Mouse (Mus musculus) hindbrain, embryonic 12.5 days (tissue): ENCODE results near the gene Zfp503. TPM values are rescaled to one million over a fixed set of nuclear protein-coding genes. Genes with fewer than 3 reads are reported as not detected.

Experiments used
- ATAC-seq: fragments of 200-750 bp; cut with Nextera tagmentation; 2 replicates; pipeline ENCODE4 v1.8.0; 2017; ENCODE audit warnings: moderate TSS enrichment; ENCODE audit not compliant: low FRiP score
- H3K27ac ChIP-seq: fragments of 300-500 bp; sonication (generic); 2 replicates; pipeline ENCODE4 v1.5.1; 2016; ENCODE audit warnings: mild to moderate bottlenecking
- H3K27me3 ChIP-seq: fragments of 300-500 bp; sonication (generic); 2 replicates; pipeline ENCODE4 v1.6.1; 2016; ENCODE audit warnings: mild to moderate bottlenecking
- H3K36me3 ChIP-seq: fragments of 300-500 bp; sonication (generic); 2 replicates; pipeline ENCODE4 v1.6.1; 2016; ENCODE audit warnings: mild to moderate bottlenecking
- H3K4me1 ChIP-seq: fragments of 300-500 bp; sonication (generic); 2 replicates; pipeline ENCODE4 v1.6.1; 2016
- H3K4me2 ChIP-seq: fragments of 300-500 bp; sonication (generic); replicated peaks from 2 replicates; pipeline ENCODE4 v1.6.1; 2016; ENCODE audit warnings: mild to moderate bottlenecking
- H3K4me3 ChIP-seq: fragments of 300-500 bp; sonication (generic); 2 replicates; pipeline ENCODE4 v1.5.1; 2016; ENCODE audit warnings: mild to moderate bottlenecking
- H3K9ac ChIP-seq: fragments of 300-500 bp; sonication (generic); 2 replicates; pipeline ENCODE4 v1.6.1; 2016; ENCODE audit warnings: mild to moderate bottlenecking, moderate library complexity
- H3K9me3 ChIP-seq: fragments of 300-500 bp; sonication (generic); replicated peaks from 2 replicates; pipeline ENCODE4 v1.6.1; 2016; ENCODE audit warnings: mild to moderate bottlenecking
- WGBS: fragments of 180-500 bp; shearing (Covaris S2); methylation state at CpG from one replicate; pipeline ENCODE4 v1.1.7; 2016; 5-methylcytosine and 5-hydroxymethylcytosine counted together
- polyA plus RNA-seq: library from polyadenylated mRNA; unstranded; fragments of >200 nt; fragmentation: Nextera tagmentation; extraction: Ambion mirVana; gene quantifications from 2 replicates; pipeline ENCODE4 v1.2.1, GENCODE M21; 2016

Gene Zfp503
- polyA plus RNA-seq, 1 experiment from 2014 or later, result 39.0 TPM

DNA sequence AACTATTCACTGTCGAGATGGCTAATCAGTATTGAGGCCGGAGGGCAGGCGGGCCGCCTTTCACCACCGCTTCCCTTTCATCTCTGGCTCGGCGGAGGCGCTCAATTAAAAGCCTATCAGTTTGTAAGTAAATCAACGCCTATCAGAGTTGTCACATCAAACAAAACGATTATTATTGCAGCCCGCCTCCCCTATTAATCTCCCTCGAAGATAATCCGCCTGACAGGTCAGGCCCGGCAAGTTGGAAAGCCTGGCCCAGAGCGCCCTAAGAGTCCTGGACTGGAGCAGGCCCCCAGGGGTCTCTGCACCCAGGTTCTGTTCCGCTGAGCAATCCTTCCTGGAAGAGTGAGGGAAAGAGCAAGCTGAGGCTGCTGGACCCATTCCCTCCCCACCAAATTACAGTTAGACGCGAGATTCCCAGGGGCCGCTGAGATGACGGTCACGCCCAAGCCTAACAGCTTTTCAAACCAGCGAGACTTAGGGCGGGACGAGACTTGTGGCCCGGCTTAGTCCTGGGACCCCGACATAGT lies 1.9 kb upstream of the Zfp503 start:
- Histone ChIP-seq H3K4me1 (peaks cover 53% of the 10 kb centered on the region), H3K36me3 (no peaks in the 10 kb centered on the region), H3K4me3 (peak overlapping the region; percentile 83), H3K27me3 (peaks cover 38% of the 10 kb centered on the region), H3K27ac (peak overlapping the region; percentile 55), H3K9me3 (no peaks in the 10 kb centered on the region), H3K4me2 (peak overlapping the region; percentile 76), H3K9ac (0 out of 2 replicates have a peak overlapping the region, but pooled peaks have one; percentile 9)
- 1% methylated on average over 26 of the region's 26 CpGs for WGBS
- no peak for ATAC-seq

DNA sequence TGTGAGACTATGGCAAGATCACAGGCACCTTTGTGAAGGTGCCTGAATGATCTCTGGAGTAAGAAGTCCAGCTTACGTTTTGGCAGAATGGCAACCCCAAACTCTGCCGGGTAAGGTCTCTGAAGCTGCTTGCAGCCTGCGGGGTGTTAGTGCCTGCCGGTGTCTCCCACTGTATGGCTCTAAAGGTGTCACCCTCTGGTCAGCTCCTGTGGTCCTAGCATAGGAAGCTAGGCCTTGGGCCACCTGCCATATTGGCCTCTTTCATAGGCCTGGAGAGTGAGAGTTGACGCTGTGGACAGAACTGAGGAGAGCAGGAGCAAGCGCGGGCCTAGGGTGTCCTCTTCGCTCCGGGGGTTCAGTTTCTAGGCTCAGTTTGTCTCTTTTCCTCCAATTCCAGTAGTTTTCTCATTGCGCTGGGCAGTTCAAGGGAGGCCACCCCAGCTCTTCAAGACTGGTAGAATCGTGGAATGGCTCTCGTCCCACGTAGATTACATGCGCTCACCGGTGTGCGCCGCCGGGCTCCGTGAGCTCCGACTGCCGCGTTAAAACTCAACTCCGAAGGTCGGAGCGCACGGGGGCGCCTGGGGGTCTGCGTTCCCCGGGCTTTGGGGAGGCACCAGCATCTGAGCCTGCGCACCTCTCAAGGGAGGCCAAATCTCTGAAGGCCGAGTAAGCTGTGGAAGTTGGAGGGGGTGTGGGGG lies 1.1 kb upstream of the Zfp503 start:
- Histone ChIP-seq H3K27me3 (peaks cover 38% of the 10 kb centered on the region), H3K9me3 (no peaks in the 10 kb centered on the region), H3K4me1 (peaks cover 52% of the 10 kb centered on the region), H3K27ac (peak overlapping the region; percentile 89), H3K4me3 (peak overlapping the region; percentile 83), H3K36me3 (peaks cover 3% of the 10 kb centered on the region; the same call in 1 of the 2 replicates), H3K9ac (peak overlapping the region; percentile 69), H3K4me2 (peak overlapping the region; percentile 76)
- no peak for ATAC-seq
- WGBS, result under 1% methylated on average over 31 of the region's 31 CpGs

DNA sequence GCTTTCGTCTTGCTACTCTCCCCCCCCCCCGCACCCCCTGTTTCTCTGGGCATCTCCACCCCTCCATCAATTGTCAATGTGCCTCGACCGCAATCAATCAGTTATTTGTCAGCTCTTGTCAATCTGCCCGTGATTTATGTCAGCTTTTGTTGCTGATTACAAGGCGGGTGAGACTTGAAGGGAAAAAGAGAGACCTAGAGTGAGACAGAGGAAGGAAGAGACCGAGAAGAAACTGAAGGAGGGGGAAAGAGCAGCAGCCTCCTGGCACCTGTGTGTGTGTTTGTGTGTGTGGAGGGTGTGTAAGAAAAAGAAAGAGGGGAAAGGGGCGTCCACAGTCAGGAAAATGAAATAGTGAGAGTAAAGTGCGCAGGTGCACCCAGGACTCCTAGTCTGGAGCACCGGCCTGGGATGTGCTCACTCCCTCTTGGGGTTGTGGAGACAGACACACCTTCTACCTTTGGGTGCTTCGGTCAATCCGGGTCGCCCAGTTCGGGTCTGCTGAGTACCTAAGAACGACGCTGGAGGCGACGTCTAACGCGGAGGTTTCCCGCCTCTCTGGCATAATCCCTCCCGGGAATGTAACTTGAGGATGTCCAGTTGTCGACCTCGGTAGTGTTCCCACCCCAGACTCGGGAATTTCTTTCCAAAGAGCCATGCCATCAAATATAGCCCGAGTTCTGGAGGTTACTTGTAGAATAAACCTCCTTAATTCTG lies 667 bp downstream of the Zfp503 start:
- Histone ChIP-seq H3K27ac (peak overlapping the region; percentile 89), H3K4me1 (peaks cover 44% of the 10 kb centered on the region), H3K4me2 (peak overlapping the region; percentile 76), H3K9me3 (no peaks in the 10 kb centered on the region), H3K9ac (peak overlapping the region; percentile 69), H3K36me3 (peaks cover 12% of the 10 kb centered on the region), H3K27me3 (peaks cover 40% of the 10 kb centered on the region), H3K4me3 (peak overlapping the region; percentile 83)
- ATAC-seq, result no peak; the same call in 1 of the 2 replicates
- WGBS, result under 1% methylated on average over 26 of the region's 26 CpGs

DNA sequence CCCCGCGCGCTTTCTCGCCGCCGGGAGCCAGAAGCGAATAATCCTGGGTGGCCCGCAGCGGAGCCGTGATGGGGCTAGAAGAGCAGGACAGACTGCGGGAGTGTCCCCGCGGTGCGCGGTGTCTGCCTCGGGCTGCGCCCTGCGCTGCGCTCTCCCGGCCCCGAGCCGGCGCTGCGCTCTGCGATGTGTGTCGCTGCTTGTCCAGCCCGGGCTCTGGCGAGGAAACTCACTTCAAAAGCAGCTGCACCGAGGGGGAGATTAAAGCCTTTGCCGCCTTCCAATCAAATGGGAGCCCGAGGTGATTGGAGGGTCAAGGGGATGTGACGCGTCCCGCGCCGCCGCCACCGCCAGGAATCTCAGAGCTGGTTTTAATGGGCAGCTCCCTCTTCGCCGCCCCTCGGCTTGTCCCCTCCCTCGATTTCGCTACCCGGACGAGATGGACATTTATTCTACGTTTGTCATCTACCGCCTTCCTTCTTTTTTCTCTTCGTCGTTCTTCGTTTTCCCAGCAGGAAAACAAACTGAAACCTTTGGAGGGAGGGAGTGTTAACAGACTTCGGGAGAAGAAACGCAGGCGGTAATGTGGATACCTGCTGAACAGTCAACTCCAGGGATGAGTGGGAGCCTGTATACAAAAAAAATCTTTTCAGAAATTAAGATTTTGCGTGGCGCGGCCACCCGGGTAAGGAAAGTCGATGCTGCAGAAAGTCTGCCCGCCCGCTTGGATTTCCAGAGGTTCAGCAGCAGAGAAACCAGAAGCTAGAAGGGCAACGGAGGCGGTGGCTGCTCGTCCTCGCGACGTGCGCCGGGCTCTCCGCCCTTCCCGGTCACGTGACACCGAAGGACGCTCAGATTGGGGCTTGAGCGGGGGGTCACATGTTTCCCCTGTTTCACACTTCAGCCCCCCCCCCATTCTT lies 1.5 kb downstream of the Zfp503 start:
- Histone ChIP-seq H3K9ac (peak overlapping the region; percentile 97), H3K36me3 (peaks cover 12% of the 10 kb centered on the region), H3K4me3 (peak overlapping the region; percentile 83), H3K27ac (peak overlapping the region; percentile 99), H3K9me3 (no peaks in the 10 kb centered on the region), H3K4me2 (peak overlapping the region; percentile 76), H3K4me1 (peaks cover 44% of the 10 kb centered on the region), H3K27me3 (peaks cover 34% of the 10 kb centered on the region)
- peak; percentile 85 for ATAC-seq
- under 1% methylated on average over 72 of the region's 74 CpGs for WGBS

DNA sequence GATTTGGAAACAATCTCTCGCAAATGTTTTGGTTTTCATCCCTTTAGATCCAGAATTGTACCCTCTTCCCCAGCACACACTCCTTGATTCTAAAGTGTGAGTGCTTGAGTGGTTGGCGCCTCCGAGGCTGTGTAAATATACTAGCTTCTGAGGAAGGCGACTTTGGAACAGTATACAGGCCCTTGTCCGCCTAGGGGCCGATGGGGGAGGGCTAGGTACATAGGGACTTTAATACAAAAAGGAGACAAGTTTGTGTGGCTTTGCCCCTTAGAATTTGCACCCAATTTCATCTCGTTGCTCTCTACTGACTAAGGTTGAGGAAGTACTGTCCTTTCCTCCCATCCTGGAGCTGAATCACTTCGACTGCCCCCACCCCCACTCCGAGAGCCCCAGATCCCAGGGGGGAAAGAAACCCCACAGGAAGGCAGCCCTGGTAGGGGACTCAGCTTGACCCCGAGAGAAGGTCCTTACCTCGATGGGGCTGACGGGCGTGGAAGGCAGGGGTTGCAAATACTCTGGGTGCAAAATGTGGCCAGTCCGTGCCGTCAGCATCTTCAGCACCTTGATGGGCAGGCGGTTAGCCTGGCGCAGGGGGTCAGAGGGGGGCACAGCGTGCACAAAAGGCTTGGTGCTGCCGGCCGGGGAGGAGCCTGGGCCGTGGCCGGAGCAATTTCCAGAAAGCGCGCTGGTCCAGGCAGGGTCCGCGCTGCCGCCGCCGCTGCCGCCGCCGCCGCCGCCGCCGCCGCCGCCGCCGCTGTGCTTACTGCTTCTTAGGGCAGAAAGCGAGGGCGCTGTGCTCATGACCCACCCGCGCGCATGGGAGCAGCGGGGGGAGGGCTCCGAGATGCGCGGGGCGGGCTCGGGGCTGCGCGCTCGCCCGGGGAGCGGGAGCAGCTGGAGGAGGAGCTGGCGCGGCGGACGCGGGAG lies 2.4 kb downstream of the Zfp503 start:
- Histone ChIP-seq H3K27me3 (peaks cover 32% of the 10 kb centered on the region), H3K36me3 (peaks cover 12% of the 10 kb centered on the region)

GRCm38 (mm10) chr14:21985981-21986732 lies 3.2 kb downstream of the Zfp503 start:
- H3K9me3 ChIP-seq, result no peaks in the 10 kb centered on the region
- peaks cover 33% of the 10 kb centered on the region; the same call in 1 of the 2 replicates for H3K27me3 ChIP-seq
- H3K4me1 ChIP-seq, result peaks cover 53% of the 10 kb centered on the region
- peaks cover 12% of the 10 kb centered on the region for H3K36me3 ChIP-seq
- no peak for ATAC-seq
- under 1% methylated on average over 62 of the region's 62 CpGs for WGBS
- peak overlapping the region; percentile 76 for H3K4me2 ChIP-seq
- H3K9ac ChIP-seq, result peak overlapping the region; percentile 97
- peak overlapping the region; percentile 99 for H3K27ac ChIP-seq
- peak overlapping the region; percentile 83 for H3K4me3 ChIP-seq

More for the DNA sequence above, 2.4 kb downstream of the Zfp503 start:
- WGBS, result under 1% methylated on average over 58 of the region's 61 CpGs
- Histone ChIP-seq H3K9ac (peak overlapping the region; percentile 97), H3K9me3 (no peaks in the 10 kb centered on the region), H3K27ac (peak overlapping the region; percentile 99), H3K4me1 (peaks cover 51% of the 10 kb centered on the region), H3K4me2 (peak overlapping the region; percentile 76), H3K4me3 (peak overlapping the region; percentile 83)
- peak; percentile 17 for ATAC-seq

DNA sequence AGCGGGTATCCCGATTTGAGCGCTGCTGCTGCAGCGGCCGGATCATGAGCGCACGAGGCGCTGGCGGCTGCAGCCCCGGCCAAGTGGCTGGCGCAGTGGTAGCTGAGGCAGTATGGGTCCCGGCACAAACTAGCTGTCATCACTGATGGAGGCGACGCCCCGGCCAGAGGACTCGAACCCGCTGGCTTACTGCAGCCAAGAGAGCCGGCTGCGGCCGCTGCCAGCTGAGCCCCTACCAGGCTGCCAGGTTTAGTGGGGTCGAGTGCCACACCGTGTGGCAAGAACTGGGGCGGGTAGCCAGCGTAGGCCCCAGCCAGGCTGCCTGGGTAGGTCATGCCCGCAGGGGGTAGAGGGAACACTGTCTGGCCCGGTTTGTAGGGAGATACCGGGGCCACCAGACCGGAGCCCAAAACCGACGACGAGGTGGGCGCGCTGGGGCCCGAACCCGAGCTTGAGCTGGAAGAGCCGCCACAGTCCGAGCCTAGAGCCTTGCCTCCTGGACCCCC lies 3.9 kb downstream of the Zfp503 start:
- H3K4me2 ChIP-seq, result peak overlapping the region; percentile 76
- H3K36me3 ChIP-seq, result peaks cover 12% of the 10 kb centered on the region
- H3K4me3 ChIP-seq, result peak overlapping the region; percentile 83
- peak overlapping the region; percentile 99 for H3K27ac ChIP-seq
- peaks cover 52% of the 10 kb centered on the region for H3K4me1 ChIP-seq
- H3K27me3 ChIP-seq, result peaks cover 37% of the 10 kb centered on the region; the same call in 1 of the 2 replicates
- ATAC-seq, result no peak
- peak overlapping the region; percentile 97 for H3K9ac ChIP-seq
- H3K9me3 ChIP-seq, result no peaks in the 10 kb centered on the region
- under 1% methylated on average over 37 of the region's 37 CpGs for whole genome bisulfite sequencing

- peak overlapping the region; percentile 76 for H3K4me2 ChIP-seq
- H3K27ac ChIP-seq, result peak overlapping the region; percentile 99
- WGBS, result under 1% methylated on average over 49 of the region's 49 CpGs
- ATAC-seq, result no peak
- peak overlapping the region; percentile 97 for H3K9ac ChIP-seq
- peaks cover 33% of the 10 kb centered on the region; the same call in 1 of the 2 replicates for H3K27me3 ChIP-seq
- peak overlapping the region; percentile 83 for H3K4me3 ChIP-seq
- no peaks in the 10 kb centered on the region for H3K9me3 ChIP-seq
- H3K4me1 ChIP-seq, result peaks cover 47% of the 10 kb centered on the region
- H3K36me3 ChIP-seq, result peaks cover 12% of the 10 kb centered on the region
These were observed 4.5 kb downstream of the Zfp503 start for GRCm38 (mm10) chr14:21984757-21985425.

- Histone ChIP-seq H3K4me1 (peaks cover 40% of the 10 kb centered on the region), H3K9ac (peak overlapping the region; percentile 97), H3K27me3 (peaks cover 30% of the 10 kb centered on the region; the same call in 1 of the 2 replicates), H3K4me2 (peak overlapping the region; percentile 76), H3K27ac (peak overlapping the region; percentile 99), H3K4me3 (peak overlapping the region; percentile 83), H3K9me3 (no peaks in the 10 kb centered on the region), H3K36me3 (peaks cover 12% of the 10 kb centered on the region)
- WGBS, result 1% methylated on average over 18 of the region's 18 CpGs
- no peak for ATAC-seq
These were observed 5.3 kb downstream of the Zfp503 start for GRCm38 (mm10) chr14:21983950-21984730.
